Comparison of ENCODE assay signal across 8 mouse cellular contexts in genomic region chr7:144074718-144075117, GRCm38 (mm10).
DNase-seq lines count a peak whose midpoint lies in the region; ATAC-seq and TF ChIP-seq lines count a peak whose summit lies in the region.

No protein-coding gene starts in this region.

- no peak for TF ChIP-seq POLR2A in heart, adult 2 months (IDR thresholded peaks at IDR 0.05; ENCODE audit: insufficient read depth, low read depth, low read length)

- no peak overlapping the region for H3K9ac ChIP-seq in heart, adult 2 months (ENCODE audit: low read depth, low read length)
- H3K9ac ChIP-seq in heart, embryonic 12.5 days, result no peak overlapping the region
- no peak overlapping the region for H3K9ac ChIP-seq in midbrain, postnatal 0 days (replicated peaks; ENCODE audit: low read length, poor library complexity, severe bottlenecking)

- WGBS in heart, adult 2 months, result 19% methylated on average over 3 of the region's 3 CpGs
- WGBS in heart, embryonic 12.5 days, result 23% methylated on average over 3 of the region's 3 CpGs
- 16% methylated on average over 3 of the region's 3 CpGs for WGBS in midbrain, postnatal 0 days

- ATAC-seq in heart, embryonic 12.5 days (ENCODE audit: insufficient number of reproducible peaks, low FRiP score), result no peak
- 0 out of 2 replicates have a peak, but pooled peaks have one; percentile 52 for ATAC-seq in midbrain, postnatal 0 days (ENCODE audit: low FRiP score)

- peak; percentile 81 for TF ChIP-seq CTCF in heart, adult 2 months (IDR thresholded peaks at IDR 0.05)
- peak; percentile 94 for TF ChIP-seq CTCF in midbrain, postnatal 0 days (IDR thresholded peaks at IDR 0.05)

- H3K9me3 ChIP-seq in heart, embryonic 12.5 days (replicated peaks), result no peaks in the 10 kb centered on the region; the same call in 1 of the 2 replicates
- H3K9me3 ChIP-seq in midbrain, postnatal 0 days (ENCODE audit: low read length), result no peaks in the 10 kb centered on the region

- no peak for TF ChIP-seq EP300 in heart, adult 2 months (IDR thresholded peaks at IDR 0.05; ENCODE audit: insufficient read depth, low read depth, low read length)

- H3K4me3 ChIP-seq in heart, adult 2 months, result no peak overlapping the region
- H3K4me3 ChIP-seq in heart, embryonic 12.5 days, result no peak overlapping the region
- no peak overlapping the region for H3K4me3 ChIP-seq in midbrain, postnatal 0 days (ENCODE audit: low read depth, low read length)

- no peaks in the 10 kb centered on the region for H3K4me1 ChIP-seq in heart, adult 2 months (ENCODE audit: control insufficient read depth, insufficient read depth, low read length)
- no peaks in the 10 kb centered on the region for H3K4me1 ChIP-seq in heart, embryonic 12.5 days (replicated peaks)
- no peaks in the 10 kb centered on the region for H3K4me1 ChIP-seq in midbrain, postnatal 0 days (ENCODE audit: insufficient read depth, low read length)

- no peaks in the 10 kb centered on the region for H3K36me3 ChIP-seq in heart, adult 2 months (ENCODE audit: control insufficient read depth, insufficient read depth, low read length)
- no peaks in the 10 kb centered on the region for H3K36me3 ChIP-seq in heart, embryonic 12.5 days
- H3K36me3 ChIP-seq in midbrain, postnatal 0 days (ENCODE audit: insufficient read depth, low read length), result no peaks in the 10 kb centered on the region
- H3K36me3 ChIP-seq in splenic B cell, adult 2 months (ENCODE audit: control insufficient read depth, insufficient read depth, low read length, poor library complexity, severe bottlenecking), result no peaks in the 10 kb centered on the region

- DNase-seq in heart, adult 2 months, result peak; percentile 31 to 55
- DNase-seq in MEL-GATA-1-ER (ENCODE audit: extremely low read depth, low read depth), result peak; percentile 8
- peak; percentile 90 to 92 for DNase-seq in cerebellum, postnatal 10 days
- peak; percentile 44 for DNase-seq in gastrocnemius, postnatal 14 days
- DNase-seq in left cerebral cortex, adult 11 months (ENCODE audit: low spot score), result peak; percentile 44
- DNase-seq in midbrain, postnatal 0 days (ENCODE audit: low spot score), result peak; percentile 84
- DNase-seq in splenic B cell, adult 2 months (ENCODE audit: low read depth, low spot score), result peak; percentile 57

- no peaks in the 10 kb centered on the region for H3K79me2 ChIP-seq in heart, adult 2 months (replicated peaks; ENCODE audit: control insufficient read depth, insufficient read depth, low read length)

- intact Hi-C loops in heart, adult 2 months (cut with DNase I), result loop anchor here (10.0 kb wide), 1 partner anchor 240 kb away; no protein-coding TSS in a partner anchor
- intact Hi-C loops in gastrocnemius, postnatal 14 days (cut with DNase I; ENCODE audit: low total_unique reads), result no loop called here

- no peaks in the 10 kb centered on the region for H3K27me3 ChIP-seq in heart, adult 2 months (ENCODE audit: control insufficient read depth, insufficient read depth, low read length)
- H3K27me3 ChIP-seq in heart, embryonic 12.5 days (replicated peaks), result no peaks in the 10 kb centered on the region
- no peaks in the 10 kb centered on the region for H3K27me3 ChIP-seq in midbrain, postnatal 0 days (ENCODE audit: insufficient read depth, low read length)
- H3K27me3 ChIP-seq in splenic B cell, adult 2 months (ENCODE audit: control insufficient read depth, insufficient read depth, low read length, poor library complexity, severe bottlenecking), result no peaks in the 10 kb centered on the region

- no peak overlapping the region for H3K4me2 ChIP-seq in heart, embryonic 12.5 days
- H3K4me2 ChIP-seq in midbrain, postnatal 0 days (ENCODE audit: low read depth, low read length, poor library complexity, severe bottlenecking), result no peak overlapping the region

- no peak overlapping the region for H3K27ac ChIP-seq in heart, adult 2 months
- no peak overlapping the region for H3K27ac ChIP-seq in heart, embryonic 12.5 days (ENCODE audit: poor library complexity, severe bottlenecking)
- H3K27ac ChIP-seq in midbrain, postnatal 0 days (ENCODE audit: low read depth, low read length), result no peak overlapping the region

Comparison
In these comparisons a context has a peak if more than half of its experiments do, and no peak if none do; other contexts are left out.
1. DNase-seq: peak in every context shown above with its lines; median percentile 91 in cerebellum, postnatal 10 days; 84 in midbrain, postnatal 0 days; 57 in splenic B cell, adult 2 months; 44 in gastrocnemius, postnatal 14 days; 44 in left cerebral cortex, adult 11 months; 43 in heart, adult 2 months; 8 in MEL-GATA-1-ER.